Mouse (Mus musculus): ENCODE results near the gene Trnp1. TPM values are rescaled to one million over a fixed set of nuclear protein-coding genes. Genes with fewer than 3 reads are reported as not detected.
A peak's percentile ranks its signal among the peaks of the same experiment; 100 is the strongest.

Trnp1 gene
- polyA plus RNA-seq, 1 experiment: 0.22 TPM

DNA sequence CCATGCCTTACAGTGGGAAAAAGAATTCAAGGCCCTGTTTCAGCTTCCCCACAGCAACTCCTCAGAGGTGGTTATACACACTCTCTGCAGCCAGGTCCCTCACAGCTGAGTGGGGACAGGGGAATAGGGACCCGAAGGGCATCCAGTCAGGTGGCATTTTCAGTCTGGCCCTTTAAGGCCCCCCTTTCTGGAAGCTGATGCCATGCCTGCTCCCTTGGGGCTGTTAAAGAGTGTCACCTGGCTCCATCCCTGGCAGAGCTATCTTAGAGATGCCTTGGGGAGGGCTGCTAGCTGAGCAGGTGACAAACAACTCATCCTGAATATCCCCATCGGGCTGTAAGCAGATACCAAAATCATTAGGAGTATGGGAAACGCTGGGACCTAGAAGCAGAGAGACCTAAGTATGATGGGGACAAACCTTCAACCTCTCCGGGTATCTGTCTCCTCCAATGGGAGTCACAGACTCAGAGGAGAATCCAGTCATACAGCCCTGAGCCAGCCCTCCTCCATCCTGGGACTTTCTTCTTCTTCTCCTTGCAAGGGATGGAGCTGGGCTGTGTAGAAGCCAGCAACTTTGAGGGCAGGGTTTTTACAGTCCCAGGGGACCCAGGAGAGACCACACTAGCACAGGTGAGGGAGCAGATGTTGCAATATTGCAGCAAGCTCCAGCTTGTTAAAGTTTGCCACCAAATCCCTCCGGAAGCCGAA, 1.5 kb downstream of the Trnp1 start:
- TF ChIP-seq FLI1 (IDR thresholded peaks at IDR 0.05; ENCODE audit: low read length) (no peak), GATA1 (IDR thresholded peaks at IDR 0.05; ENCODE audit: borderline replicate concordance, low read length) (no peak)
- Histone ChIP-seq H3K27me3 (replicated peaks) (peaks cover 84% of the 10 kb centered on the region), H3K4me1 (peaks cover 40% of the 10 kb centered on the region)

DNA sequence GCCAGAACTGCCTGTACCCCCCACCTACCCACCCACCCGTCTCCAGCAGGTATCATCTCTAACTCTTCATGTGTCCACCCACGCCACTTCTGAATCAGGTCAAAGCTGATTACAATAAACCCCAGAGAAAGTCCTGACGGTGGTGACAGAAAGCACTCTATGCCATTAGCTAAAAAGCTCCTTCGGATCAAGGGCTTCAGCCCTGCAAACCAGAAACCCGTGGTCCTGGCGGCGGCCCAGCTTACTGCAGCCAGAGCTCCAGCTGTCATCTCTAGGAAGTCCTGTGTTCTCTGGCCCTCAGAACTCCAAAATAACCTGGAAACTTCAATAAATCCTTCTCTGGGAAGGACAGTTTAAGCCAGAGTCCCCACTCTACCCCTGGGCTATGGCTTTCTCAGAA, 2.6 kb downstream of the Trnp1 start:
- Histone ChIP-seq H3K27me3 (replicated peaks) (peaks cover 84% of the 10 kb centered on the region), H3K36me3 (replicated peaks; ENCODE audit: low read length) (no peaks in the 10 kb centered on the region), H3K4me1 (peaks cover 34% of the 10 kb centered on the region), H3K9me3 (no peaks in the 10 kb centered on the region), H3K4me3 (replicated peaks) (no peak overlapping the region)
- TF ChIP-seq FLI1 (IDR thresholded peaks at IDR 0.05; ENCODE audit: low read length) (no peak), GATA1 (IDR thresholded peaks at IDR 0.05; ENCODE audit: borderline replicate concordance, low read length) (no peak)

More for the DNA sequence above, 1.5 kb downstream of the Trnp1 start:
- Histone ChIP-seq H3K4me3 (replicated peaks) (no peak overlapping the region), H3K36me3 (replicated peaks; ENCODE audit: low read length) (no peaks in the 10 kb centered on the region), H3K9me3 (no peaks in the 10 kb centered on the region)

DNA sequence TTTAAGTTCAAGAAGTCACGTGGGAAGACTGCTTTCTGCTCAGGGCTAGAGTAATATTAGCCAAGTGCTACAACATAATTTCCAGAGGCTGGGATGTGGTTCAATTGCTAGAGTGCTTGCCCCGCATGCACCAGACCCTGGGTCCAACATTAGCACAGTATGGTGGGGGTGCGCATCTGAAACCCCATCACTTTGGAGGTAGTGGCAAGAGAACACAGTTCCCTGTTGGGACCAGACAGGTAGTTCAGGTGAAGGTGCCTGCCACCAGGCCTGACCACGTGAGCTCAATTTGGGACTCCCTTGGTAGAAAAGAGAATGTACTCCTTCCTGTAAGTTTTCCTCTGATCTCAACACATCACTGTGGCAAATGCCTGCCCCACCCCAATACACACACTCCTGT, 3.5 kb downstream of the Trnp1 start:
- Histone ChIP-seq H3K4me3 (replicated peaks) (no peak overlapping the region), H3K9me3 (no peaks in the 10 kb centered on the region), H3K4me1 (peaks cover 34% of the 10 kb centered on the region), H3K36me3 (replicated peaks; ENCODE audit: low read length) (no peaks in the 10 kb centered on the region), H3K27me3 (replicated peaks) (peaks cover 77% of the 10 kb centered on the region)
- TF ChIP-seq FLI1 (IDR thresholded peaks at IDR 0.05; ENCODE audit: low read length): no peak
- no peak for TF ChIP-seq GATA1 (IDR thresholded peaks at IDR 0.05; ENCODE audit: borderline replicate concordance, low read length)

DNA sequence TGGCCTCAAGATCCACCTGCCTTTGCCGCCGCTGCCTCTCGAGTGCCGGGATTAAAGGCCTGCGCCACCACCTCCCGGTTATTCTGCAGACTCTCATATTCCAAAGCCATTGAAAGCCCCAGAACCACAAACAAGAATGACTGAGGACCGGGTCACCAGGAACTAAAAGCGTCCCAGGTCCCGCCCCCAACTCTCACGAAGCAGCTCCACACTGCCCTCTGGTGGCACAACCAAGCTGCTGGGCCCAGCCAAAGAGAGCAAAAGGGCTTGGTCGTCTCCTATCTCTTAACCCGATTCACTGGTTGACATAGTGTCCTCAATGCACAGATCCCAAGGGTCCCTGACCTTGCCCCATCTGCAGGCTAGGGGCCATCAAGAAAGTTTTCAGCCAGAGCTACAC, 3.9 kb downstream of the Trnp1 start:
- Histone ChIP-seq H3K27me3 (replicated peaks) (peaks cover 77% of the 10 kb centered on the region), H3K36me3 (replicated peaks; ENCODE audit: low read length) (no peaks in the 10 kb centered on the region), H3K4me1 (peaks cover 34% of the 10 kb centered on the region), H3K9me3 (no peaks in the 10 kb centered on the region), H3K4me3 (replicated peaks) (peak overlapping the region; percentile 91)
- TF ChIP-seq GATA1 (IDR thresholded peaks at IDR 0.05; ENCODE audit: borderline replicate concordance, low read length) (no peak), FLI1 (IDR thresholded peaks at IDR 0.05; ENCODE audit: low read length) (no peak)

DNA sequence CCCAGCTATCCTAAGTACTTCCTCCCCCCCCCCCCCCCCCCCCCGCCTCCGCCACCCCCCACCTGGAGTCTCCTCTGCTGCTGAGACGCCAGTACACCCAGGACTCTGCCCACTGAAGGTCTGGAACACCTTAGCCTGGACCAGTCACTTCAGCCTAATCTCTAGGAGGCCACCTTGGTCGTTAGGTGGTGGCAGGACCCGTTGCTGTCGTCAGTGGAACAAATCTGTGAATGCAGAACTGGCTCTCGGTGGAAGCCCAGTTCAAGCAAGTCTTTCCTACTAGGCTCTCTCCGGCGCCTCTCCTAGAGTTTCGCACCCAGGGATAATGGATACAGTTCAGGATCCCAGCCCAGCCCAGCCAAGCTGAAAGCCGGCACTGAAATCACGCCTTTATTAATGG, 4.5 kb downstream of the Trnp1 start:
- TF ChIP-seq GATA1 (IDR thresholded peaks at IDR 0.05; ENCODE audit: borderline replicate concordance, low read length) (no peak), FLI1 (IDR thresholded peaks at IDR 0.05; ENCODE audit: low read length) (no peak)
- Histone ChIP-seq H3K27me3 (replicated peaks) (peaks cover 77% of the 10 kb centered on the region), H3K9me3 (no peaks in the 10 kb centered on the region), H3K4me1 (peaks cover 34% of the 10 kb centered on the region), H3K36me3 (replicated peaks; ENCODE audit: low read length) (no peaks in the 10 kb centered on the region), H3K4me3 (replicated peaks) (peak overlapping the region; percentile 91)

DNA sequence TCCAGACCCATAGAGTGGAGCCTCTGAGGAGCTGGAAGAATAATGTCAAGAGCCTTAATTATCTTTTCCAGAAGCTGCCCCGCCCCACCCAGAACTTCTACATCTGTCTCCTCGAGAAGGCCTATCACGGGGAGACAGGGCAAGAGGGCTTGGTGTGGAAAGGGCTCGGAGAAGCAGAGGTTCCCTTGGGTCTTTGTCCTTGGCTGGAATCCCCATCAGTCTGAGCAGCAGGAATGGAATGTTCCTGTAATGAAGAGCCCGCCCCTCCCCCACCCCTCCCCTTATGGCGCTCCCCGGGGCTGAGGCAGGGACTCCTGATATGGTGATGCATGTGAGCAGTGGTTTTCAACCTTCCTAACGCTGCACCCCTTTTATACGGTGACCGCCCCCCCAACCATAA, 6.5 kb downstream of the Trnp1 start:
- H3K27me3 ChIP-seq (replicated peaks): peaks cover 77% of the 10 kb centered on the region
- H3K4me1 ChIP-seq: peaks cover 15% of the 10 kb centered on the region
- H3K4me3 ChIP-seq (replicated peaks): no peak overlapping the region
- no peak for TF ChIP-seq FLI1 (IDR thresholded peaks at IDR 0.05; ENCODE audit: low read length)
- no peak for TF ChIP-seq GATA1 (IDR thresholded peaks at IDR 0.05; ENCODE audit: borderline replicate concordance, low read length)
- H3K9me3 ChIP-seq: no peaks in the 10 kb centered on the region
- H3K36me3 ChIP-seq (replicated peaks; ENCODE audit: low read length): no peaks in the 10 kb centered on the region

DNA sequence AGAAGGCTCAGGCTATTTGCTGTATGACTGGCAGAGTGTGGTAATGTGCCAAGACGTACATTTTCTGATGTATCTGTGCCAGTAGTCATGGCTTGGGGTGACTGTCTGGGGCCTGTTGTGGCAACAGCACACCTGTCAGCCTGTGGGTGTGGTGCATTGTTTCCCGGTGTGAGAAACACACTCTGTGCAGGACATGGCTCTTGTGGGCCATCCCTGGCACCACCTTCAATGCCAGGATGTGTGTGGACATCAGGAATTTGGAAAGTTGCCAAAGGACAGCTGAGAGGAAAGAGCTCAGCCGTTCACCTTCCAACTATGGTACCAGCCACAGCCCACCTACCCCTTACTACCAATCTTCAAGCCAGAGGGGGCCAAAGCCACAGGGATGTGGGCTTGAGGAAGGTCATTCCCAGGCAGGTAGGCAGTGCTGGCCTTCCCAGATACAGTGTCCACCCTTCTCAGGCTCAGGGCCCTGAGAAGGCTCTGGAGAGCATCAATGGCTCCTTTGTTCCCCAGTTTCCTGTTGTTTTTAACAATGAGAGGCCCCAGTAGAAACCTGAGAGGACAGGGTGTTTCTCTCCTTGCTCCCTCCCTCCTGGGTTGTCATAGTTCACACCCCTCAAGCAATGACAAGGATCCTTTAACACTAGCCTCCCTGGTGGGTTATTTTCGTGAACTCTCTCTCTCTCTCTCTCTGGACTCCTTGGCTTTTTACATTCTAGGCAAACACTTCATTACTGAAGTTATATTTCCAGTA, 8.7 kb downstream of the Trnp1 start:
- H3K4me3 ChIP-seq (replicated peaks): no peak overlapping the region
- no peaks in the 10 kb centered on the region for H3K9me3 ChIP-seq
- no peaks in the 10 kb centered on the region for H3K36me3 ChIP-seq (replicated peaks; ENCODE audit: low read length)
- peaks cover 15% of the 10 kb centered on the region for H3K4me1 ChIP-seq
- no peak for TF ChIP-seq FLI1 (IDR thresholded peaks at IDR 0.05; ENCODE audit: low read length)
- TF ChIP-seq GATA1 (IDR thresholded peaks at IDR 0.05; ENCODE audit: borderline replicate concordance, low read length): no peak
- peaks cover 75% of the 10 kb centered on the region for H3K27me3 ChIP-seq (replicated peaks)

DNA sequence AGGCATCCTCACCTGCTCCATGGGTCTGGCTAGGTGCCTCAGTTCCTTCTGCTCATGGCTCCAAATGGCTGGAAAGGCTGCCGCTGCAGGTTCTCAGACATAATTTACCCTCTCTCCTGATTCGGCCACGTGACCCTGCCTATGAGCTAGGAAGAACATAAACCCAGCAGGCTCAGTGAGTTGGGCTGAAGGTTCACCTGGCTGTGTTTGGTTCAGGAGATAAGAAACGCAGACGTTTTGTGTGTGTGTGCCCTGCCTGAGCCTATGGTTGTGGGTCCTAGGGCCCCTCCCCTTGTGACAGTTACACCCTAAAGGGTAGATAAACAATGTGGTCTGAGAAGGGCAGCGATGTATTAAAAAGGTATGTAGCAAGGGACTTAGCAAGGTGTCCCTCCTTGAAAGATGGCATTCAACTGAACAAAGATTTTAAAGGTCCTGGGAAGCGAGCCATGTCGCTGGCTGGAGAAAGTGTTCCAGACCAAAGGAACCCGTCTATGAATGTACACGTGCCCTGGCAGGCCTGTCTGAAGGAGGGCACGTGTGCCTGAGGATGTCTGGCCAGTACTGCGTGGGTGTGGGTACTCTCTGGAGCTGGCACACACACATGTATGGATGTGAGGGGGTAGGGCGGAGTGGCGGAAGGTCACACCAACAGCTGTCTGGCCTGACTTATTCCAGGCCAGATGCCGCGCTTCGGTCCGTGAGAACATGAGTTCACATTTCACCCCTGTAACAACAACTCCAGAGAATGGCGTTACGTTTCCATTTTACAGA, 9.5 kb downstream of the Trnp1 start:
- no peak overlapping the region for H3K4me3 ChIP-seq (replicated peaks)
- TF ChIP-seq FLI1 (IDR thresholded peaks at IDR 0.05; ENCODE audit: low read length) (no peak), GATA1 (IDR thresholded peaks at IDR 0.05; ENCODE audit: borderline replicate concordance, low read length) (no peak)
- H3K9me3 ChIP-seq: no peaks in the 10 kb centered on the region
- peaks cover 82% of the 10 kb centered on the region for H3K27me3 ChIP-seq (replicated peaks)
- H3K4me1 ChIP-seq: peaks cover 15% of the 10 kb centered on the region
- no peaks in the 10 kb centered on the region for H3K36me3 ChIP-seq (replicated peaks; ENCODE audit: low read length)

DNA sequence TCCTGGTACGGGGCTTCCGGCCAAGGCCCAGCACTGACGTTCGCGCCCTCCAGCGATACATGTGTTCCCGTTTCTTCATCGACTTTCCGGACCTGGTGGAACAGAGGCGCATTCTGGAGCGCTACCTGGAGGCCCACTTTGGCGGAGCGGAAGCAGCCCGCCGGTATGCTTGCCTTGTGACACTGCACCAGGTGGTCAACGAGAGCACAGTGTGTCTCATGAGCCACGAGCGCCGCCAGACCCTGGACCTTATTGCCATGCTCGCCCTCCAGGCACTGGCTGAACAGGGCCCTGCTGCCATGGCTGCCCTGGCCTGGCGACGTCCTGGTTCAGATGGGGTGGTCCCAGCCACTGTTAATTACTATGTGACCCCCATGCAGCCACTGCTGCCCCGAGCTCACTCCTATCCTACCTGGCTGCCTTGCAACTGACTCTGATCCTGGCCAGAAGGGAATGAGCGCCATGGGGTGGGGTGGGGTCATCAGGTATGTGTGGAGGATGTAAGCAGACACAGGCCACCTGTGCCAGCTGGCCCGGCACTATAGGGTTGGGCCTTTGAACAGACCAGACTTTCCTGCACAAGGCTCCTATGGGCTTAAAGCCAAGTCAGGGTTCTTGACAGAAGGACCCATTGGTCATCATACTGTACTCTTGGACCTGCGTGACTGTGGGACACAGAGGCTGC, 11.5 kb downstream of the Trnp1 start:
- H3K9me3 ChIP-seq: no peaks in the 10 kb centered on the region
- peaks cover 87% of the 10 kb centered on the region for H3K27me3 ChIP-seq (replicated peaks)
- no peaks in the 10 kb centered on the region for H3K36me3 ChIP-seq (replicated peaks; ENCODE audit: low read length)
- no peak overlapping the region for H3K4me3 ChIP-seq (replicated peaks)
- peaks cover 14% of the 10 kb centered on the region for H3K4me1 ChIP-seq
- TF ChIP-seq FLI1 (IDR thresholded peaks at IDR 0.05; ENCODE audit: low read length) (no peak), GATA1 (IDR thresholded peaks at IDR 0.05; ENCODE audit: borderline replicate concordance, low read length) (no peak)

All from megakaryocyte, embryonic 14.5 days (primary cell).